In the genomic region with DNA sequence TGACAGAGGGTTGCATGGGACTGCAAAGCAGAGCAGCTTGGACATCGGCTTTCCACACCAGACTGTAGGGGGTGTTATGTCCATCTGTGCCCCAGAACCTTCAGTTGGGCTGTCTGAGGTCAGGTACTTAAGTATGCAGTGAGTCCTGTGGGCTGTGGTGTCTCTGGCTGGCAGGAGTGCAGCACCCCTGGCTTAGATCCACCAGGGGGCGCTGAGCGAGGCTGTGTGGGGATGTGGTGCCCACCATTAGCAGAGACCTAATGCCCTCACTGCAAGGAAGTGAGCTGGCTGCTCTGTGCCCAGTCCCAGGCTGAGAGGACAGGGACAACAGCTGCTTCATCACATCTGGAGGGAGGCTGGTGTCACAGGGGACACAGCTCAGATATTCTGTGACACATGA, we compare ENCODE assay signal across 7 mouse cellular contexts.
A peak's percentile ranks its signal among the peaks of the same experiment; 100 is the strongest.
DNase-seq lines count a peak whose midpoint lies in the region; ATAC-seq and TF ChIP-seq lines count a peak whose summit lies in the region.

No protein-coding gene starts in this region.

- H3K4me3 ChIP-seq in hindbrain, embryonic 14.5 days (replicated peaks; ENCODE audit: low read length), result no peak overlapping the region
- H3K4me3 ChIP-seq in lung, postnatal 0 days (ENCODE audit: low read depth, low read length), result no peak overlapping the region

- H3K27me3 ChIP-seq in hindbrain, embryonic 14.5 days (ENCODE audit: control insufficient read depth, insufficient read depth, low read length), result no peaks in the 10 kb centered on the region
- H3K27me3 ChIP-seq in lung, postnatal 0 days (replicated peaks; ENCODE audit: insufficient read depth, low read length), result no peaks in the 10 kb centered on the region

- peak; percentile 59 to 70 for DNase-seq in right cerebral cortex, postnatal 10 days (ENCODE audit: low spot score in 2 of 2)
- DNase-seq in right cerebral cortex, adult 2 months (ENCODE audit: low spot score in 2 of 2), result no peak
- peak; percentile 67 for DNase-seq in ZHBTc4 (ENCODE audit: low read depth, low spot score)
- DNase-seq in embryo, embryonic 11.5 days (ENCODE audit: low read depth, low spot score), result peak; percentile 20
- DNase-seq in hindbrain, embryonic 14.5 days (ENCODE audit: low spot score), result no peak
- peak; percentile 47 for DNase-seq in lung, postnatal 0 days (ENCODE audit: low spot score)
- DNase-seq in spleen, postnatal 10 days (ENCODE audit: low spot score in 2 of 2), result peak; percentile 45 to 79

- no peak overlapping the region for H3K9ac ChIP-seq in hindbrain, embryonic 14.5 days
- H3K9ac ChIP-seq in lung, postnatal 0 days (replicated peaks; ENCODE audit: low read depth), result no peak overlapping the region

- TF ChIP-seq EP300 in lung, postnatal 0 days (IDR thresholded peaks at IDR 0.05), result no peak

- TF ChIP-seq CTCF in lung, postnatal 0 days (IDR thresholded peaks at IDR 0.05), result peak; percentile 84

- ATAC-seq in hindbrain, embryonic 14.5 days (ENCODE audit: low FRiP score), result peak; percentile 35; the same call in 1 of the 2 replicates
- ATAC-seq in lung, postnatal 0 days, result peak; percentile 59

- H3K36me3 ChIP-seq in hindbrain, embryonic 14.5 days (replicated peaks; ENCODE audit: control insufficient read depth, insufficient read depth), result no peaks in the 10 kb centered on the region
- no peaks in the 10 kb centered on the region for H3K36me3 ChIP-seq in lung, postnatal 0 days (ENCODE audit: insufficient read depth, low read length)

- H3K27ac ChIP-seq in hindbrain, embryonic 14.5 days, result no peak overlapping the region
- H3K27ac ChIP-seq in lung, postnatal 0 days (ENCODE audit: low read length), result no peak overlapping the region

- peaks cover 22% of the 10 kb centered on the region for H3K4me1 ChIP-seq in hindbrain, embryonic 14.5 days (replicated peaks; ENCODE audit: control insufficient read depth, insufficient read depth, low read length)
- peaks cover 8% of the 10 kb centered on the region; the same call in 1 of the 2 replicates for H3K4me1 ChIP-seq in lung, postnatal 0 days (ENCODE audit: insufficient read depth, low read depth, low read length)

- 15% methylated on average over 3 of the region's 3 CpGs for WGBS in hindbrain, embryonic 14.5 days
- WGBS in lung, postnatal 0 days, result 12% methylated on average over 3 of the region's 3 CpGs

- no peak overlapping the region for H3K4me2 ChIP-seq in hindbrain, embryonic 14.5 days (replicated peaks)
- no peak overlapping the region for H3K4me2 ChIP-seq in lung, postnatal 0 days (replicated peaks; ENCODE audit: low read depth, low read length)

- H3K9me3 ChIP-seq in hindbrain, embryonic 14.5 days (ENCODE audit: control insufficient read depth, low read length), result no peaks in the 10 kb centered on the region
- no peaks in the 10 kb centered on the region for H3K9me3 ChIP-seq in lung, postnatal 0 days (ENCODE audit: low read length)

Comparison
In these comparisons a context has a peak if more than half of its experiments do, and no peak if none do; other contexts are left out.
1. DNase-seq: peak in right cerebral cortex, postnatal 10 days (2 of 2), ZHBTc4 (single experiment), embryo, embryonic 11.5 days (single experiment), lung, postnatal 0 days (single experiment) and spleen, postnatal 10 days (2 of 2); none in right cerebral cortex, adult 2 months (0 of 2) and hindbrain, embryonic 14.5 days (single experiment).